Mouse (Mus musculus): ENCODE data around the gene Tacr2. TPM values are rescaled to one million over a fixed set of nuclear protein-coding genes. Genes with fewer than 3 reads are reported as not detected.

Gene Tacr2
- polyA plus RNA-seq, 1 experiment from 2014 or later = 0.56 TPM

- ATAC-seq (ENCODE audit: borderline replicate concordance, extremely low read depth, low FRiP score, low TSS enrichment) = no peak
- 88% methylated on average over 18 of the region's 19 CpGs for WGBS
- H3K4me3 ChIP-seq = no peak overlapping the region
Measured at GRCm38 (mm10) chr10:62277499-62278293, 25.5 kb downstream of the Tacr2 start.

GRCm38 (mm10) chr10:62279066-62279465, 26.8 kb downstream of the Tacr2 start:
- 32% methylated on average over 3 of the region's 3 CpGs for WGBS
- Histone ChIP-seq H3K4me1 (no peaks in the 10 kb centered on the region), H3K27ac (no peak overlapping the region), H3K9me3 (no peaks in the 10 kb centered on the region), H3K9ac (no peak overlapping the region), H3K4me3 (no peak overlapping the region), H3K4me2 (no peak overlapping the region), H3K36me3 (peaks cover 17% of the 10 kb centered on the region; the same call in 1 of the 2 replicates), H3K27me3 (no peaks in the 10 kb centered on the region)
- no peak for ATAC-seq (ENCODE audit: borderline replicate concordance, extremely low read depth, low FRiP score, low TSS enrichment)

More at GRCm38 (mm10) chr10:62277499-62278293, 25.5 kb downstream of the Tacr2 start:
- Histone ChIP-seq H3K4me2 (no peak overlapping the region), H3K27ac (no peak overlapping the region), H3K4me1 (no peaks in the 10 kb centered on the region), H3K27me3 (no peaks in the 10 kb centered on the region), H3K9me3 (no peaks in the 10 kb centered on the region), H3K9ac (no peak overlapping the region), H3K36me3 (peaks cover 15% of the 10 kb centered on the region; the same call in 1 of the 2 replicates)

- no peak for ATAC-seq (ENCODE audit: borderline replicate concordance, extremely low read depth, low FRiP score, low TSS enrichment)
- H3K9me3 ChIP-seq = no peaks in the 10 kb centered on the region
- WGBS = 73% methylated on average over 4 of the region's 4 CpGs
- peaks cover 14% of the 10 kb centered on the region; the same call in 1 of the 2 replicates for H3K36me3 ChIP-seq
- no peak overlapping the region for H3K9ac ChIP-seq
- no peak overlapping the region for H3K4me3 ChIP-seq
- H3K4me1 ChIP-seq = no peaks in the 10 kb centered on the region
- no peak overlapping the region for H3K4me2 ChIP-seq
- no peak overlapping the region for H3K27ac ChIP-seq
- H3K27me3 ChIP-seq = no peaks in the 10 kb centered on the region
Measured at GRCm38 (mm10) chr10:62279671-62280070, 27.4 kb downstream of the Tacr2 start.

GRCm38 (mm10) chr10:62282782-62283181, 30.5 kb downstream of the Tacr2 start:
- Histone ChIP-seq H3K27me3 (no peaks in the 10 kb centered on the region), H3K4me3 (no peak overlapping the region), H3K27ac (no peak overlapping the region), H3K9ac (no peak overlapping the region), H3K36me3 (peaks cover 21% of the 10 kb centered on the region; the same call in 1 of the 2 replicates), H3K9me3 (no peaks in the 10 kb centered on the region), H3K4me2 (no peak overlapping the region), H3K4me1 (no peaks in the 10 kb centered on the region)
- no peak for ATAC-seq (ENCODE audit: borderline replicate concordance, extremely low read depth, low FRiP score, low TSS enrichment)
- 55% methylated on average over 9 of the region's 9 CpGs for WGBS

GRCm38 (mm10) chr10:62283206-62283792, 31.1 kb downstream of the Tacr2 start:
- H3K4me2 ChIP-seq = no peak overlapping the region
- H3K9me3 ChIP-seq = no peaks in the 10 kb centered on the region
- no peak overlapping the region for H3K27ac ChIP-seq
- H3K4me3 ChIP-seq = no peak overlapping the region
- no peaks in the 10 kb centered on the region for H3K27me3 ChIP-seq
- ATAC-seq (ENCODE audit: borderline replicate concordance, extremely low read depth, low FRiP score, low TSS enrichment) = no peak
- no peaks in the 10 kb centered on the region for H3K4me1 ChIP-seq
- 77% methylated on average over 4 of the region's 4 CpGs for WGBS
- H3K36me3 ChIP-seq = peaks cover 21% of the 10 kb centered on the region; the same call in 1 of the 2 replicates
- no peak overlapping the region for H3K9ac ChIP-seq

GRCm38 (mm10) chr10:62287460-62288124, 35.4 kb downstream of the Tacr2 start:
- 0 out of 2 replicates have a peak, but pooled peaks cover 18% of the 10 kb centered on the region for H3K36me3 ChIP-seq
- ATAC-seq (ENCODE audit: borderline replicate concordance, extremely low read depth, low FRiP score, low TSS enrichment) = no peak

GRCm38 (mm10) chr10:62294112-62294511, 41.9 kb downstream of the Tacr2 start:
- Histone ChIP-seq H3K4me1 (no peaks in the 10 kb centered on the region), H3K9ac (no peak overlapping the region), H3K4me2 (no peak overlapping the region), H3K4me3 (no peak overlapping the region), H3K36me3 (0 out of 2 replicates have a peak, but pooled peaks cover 7% of the 10 kb centered on the region), H3K9me3 (no peaks in the 10 kb centered on the region), H3K27me3 (no peaks in the 10 kb centered on the region), H3K27ac (no peak overlapping the region)
- WGBS = 78% methylated on average over 4 of the region's 4 CpGs
- ATAC-seq (ENCODE audit: borderline replicate concordance, extremely low read depth, low FRiP score, low TSS enrichment) = no peak

More at GRCm38 (mm10) chr10:62287460-62288124, 35.4 kb downstream of the Tacr2 start:
- Histone ChIP-seq H3K27ac (no peak overlapping the region), H3K9me3 (no peaks in the 10 kb centered on the region), H3K9ac (no peak overlapping the region), H3K4me1 (no peaks in the 10 kb centered on the region), H3K27me3 (no peaks in the 10 kb centered on the region), H3K4me3 (no peak overlapping the region), H3K4me2 (no peak overlapping the region)
- WGBS = 67% methylated on average over 6 of the region's 6 CpGs

- Histone ChIP-seq H3K27me3 (no peaks in the 10 kb centered on the region), H3K4me1 (0 out of 2 replicates have a peak, but pooled peaks cover 7% of the 10 kb centered on the region), H3K9ac (no peak overlapping the region), H3K36me3 (0 out of 2 replicates have a peak, but pooled peaks cover 2% of the 10 kb centered on the region), H3K4me2 (no peak overlapping the region), H3K9me3 (no peaks in the 10 kb centered on the region), H3K27ac (no peak overlapping the region), H3K4me3 (no peak overlapping the region)
- WGBS = 68% methylated on average over 21 of the region's 26 CpGs
- ATAC-seq (ENCODE audit: borderline replicate concordance, extremely low read depth, low FRiP score, low TSS enrichment) = no peak
Measured at GRCm38 (mm10) chr10:62296086-62296872, 44.0 kb downstream of the Tacr2 start.

- H3K4me1 ChIP-seq = 0 out of 2 replicates have a peak, but pooled peaks cover 7% of the 10 kb centered on the region
- no peaks in the 10 kb centered on the region for H3K27me3 ChIP-seq
- H3K9ac ChIP-seq = no peak overlapping the region
- H3K27ac ChIP-seq = peak overlapping the region; percentile 9; the same call in 1 of the 2 replicates
- H3K4me3 ChIP-seq = no peak overlapping the region
- no peaks in the 10 kb centered on the region for H3K36me3 ChIP-seq
- WGBS = 71% methylated on average over 23 of the region's 23 CpGs
- H3K9me3 ChIP-seq = no peaks in the 10 kb centered on the region
- no peak for ATAC-seq (ENCODE audit: borderline replicate concordance, extremely low read depth, low FRiP score, low TSS enrichment)
- H3K4me2 ChIP-seq = no peak overlapping the region
Measured at GRCm38 (mm10) chr10:62300006-62300827, 48.0 kb downstream of the Tacr2 start.

- H3K4me1 ChIP-seq = 0 out of 2 replicates have a peak, but pooled peaks cover 6% of the 10 kb centered on the region
- no peak for ATAC-seq (ENCODE audit: borderline replicate concordance, extremely low read depth, low FRiP score, low TSS enrichment)
- no peak overlapping the region for H3K4me3 ChIP-seq
- no peak overlapping the region for H3K4me2 ChIP-seq
- H3K27ac ChIP-seq = no peak overlapping the region
- no peaks in the 10 kb centered on the region for H3K9me3 ChIP-seq
- 76% methylated on average over 6 of the region's 6 CpGs for WGBS
- H3K9ac ChIP-seq = no peak overlapping the region
- no peaks in the 10 kb centered on the region for H3K27me3 ChIP-seq
- no peaks in the 10 kb centered on the region for H3K36me3 ChIP-seq
Measured at GRCm38 (mm10) chr10:62305090-62305489, 52.9 kb downstream of the Tacr2 start.
